Mouse (Mus musculus) urinary bladder, postnatal 14 days (tissue): ENCODE results near the gene Faap24.
A peak's percentile ranks its signal among the peaks of the same experiment; 100 is the strongest.

Experiments used
- DNase-seq: peaks from one replicate; pipeline ENCODE4 v3.0.0; 2021; ENCODE audit warnings: low spot score

The Faap24 gene

GRCm38 (mm10) chr7:35396542-35397168 is at the start of gene Faap24, which contains the start of gene Cep89:
Gene Faap24 (minus strand): TSS chr7:35396836.
Gene Cep89 (plus strand): TSS chr7:35397035.
- DNase-seq: peak; percentile 91

- DNase-seq: no peak
These were observed 38.6 kb upstream of the Faap24 start for GRCm38 (mm10) chr7:35435266-35435665.

GRCm38 (mm10) chr7:35428146-35428545 is 31.5 kb upstream of the Faap24 start:
- DNase-seq: no peak

- DNase-seq: no peak
These were observed 26.4 kb upstream of the Faap24 start for GRCm38 (mm10) chr7:35423071-35423470.

GRCm38 (mm10) chr7:35416654-35416948 is 20.0 kb upstream of the Faap24 start:
- DNase-seq: no peak

- no peak for DNase-seq
These were observed 19.4 kb upstream of the Faap24 start for GRCm38 (mm10) chr7:35415801-35416653.

GRCm38 (mm10) chr7:35415226-35415625 is 18.6 kb upstream of the Faap24 start:
- DNase-seq: no peak

GRCm38 (mm10) chr7:35401169-35401568 is 4.5 kb upstream of the Faap24 start:
- DNase-seq: no peak

- DNase-seq: no peak
These were observed 741 bp downstream of the Faap24 start for GRCm38 (mm10) chr7:35395734-35396456.

- peak; percentile 32 for DNase-seq
These were observed 3.7 kb downstream of the Faap24 start for GRCm38 (mm10) chr7:35392935-35393334.

- no peak for DNase-seq
These were observed 7.9 kb downstream of the Faap24 start for GRCm38 (mm10) chr7:35388694-35389093.

- DNase-seq: peak; percentile 32
These were observed 10.1 kb downstream of the Faap24 start for GRCm38 (mm10) chr7:35386525-35386952.

- no peak for DNase-seq
These were observed 13.8 kb downstream of the Faap24 start for GRCm38 (mm10) chr7:35382706-35383353.

GRCm38 (mm10) chr7:35381861-35382260 is 14.8 kb downstream of the Faap24 start:
- no peak for DNase-seq

- no peak for DNase-seq
These were observed 16.3 kb downstream of the Faap24 start for GRCm38 (mm10) chr7:35380351-35380750.

GRCm38 (mm10) chr7:35379492-35380119 is 17.0 kb downstream of the Faap24 start:
- no peak for DNase-seq

GRCm38 (mm10) chr7:35376623-35377022 is 20.0 kb downstream of the Faap24 start:
- no peak for DNase-seq

- DNase-seq: peak; percentile 28
These were observed 22.4 kb downstream of the Faap24 start for GRCm38 (mm10) chr7:35374265-35374664.

GRCm38 (mm10) chr7:35373146-35373989 is 23.3 kb downstream of the Faap24 start:
- DNase-seq: no peak

GRCm38 (mm10) chr7:35372483-35373017 is 24.1 kb downstream of the Faap24 start:
- DNase-seq: no peak

GRCm38 (mm10) chr7:35371096-35371495 is 25.5 kb downstream of the Faap24 start:
- DNase-seq: no peak
